Mouse (Mus musculus) brain, embryonic 14.5 days (tissue): Measurements from ENCODE around the gene Cd2bp2. TPM values are rescaled to one million over a fixed set of nuclear protein-coding genes. Genes with fewer than 3 reads are reported as not detected.

ENCODE experiments used
- DNase-seq: peaks from one replicate; pipeline ENCODE4 v3.0.0-alpha.2; 2011; ENCODE audit warnings: low read depth
- CTCF ChIP-seq: fragments of 200-500 bp; IDR thresholded peaks from 2 replicates; pipeline ENCODE4 v1.5.1; 2012; ENCODE audit warnings: inconsistent platforms, mild to moderate bottlenecking, moderate library complexity, borderline replicate concordance; ENCODE audit not compliant: insufficient read depth, insufficient read length; ENCODE audit errors: extremely low read depth
- POLR2A ChIP-seq: fragments of 200-500 bp; IDR thresholded peaks from 2 replicates; pipeline ENCODE4 v1.6.1; 2012; ENCODE audit warnings: mild to moderate bottlenecking, inconsistent platforms, borderline replicate concordance; ENCODE audit not compliant: poor library complexity, insufficient read depth, insufficient read length, severe bottlenecking; ENCODE audit errors: extremely low read depth
- polyA plus RNA-seq: library from polyadenylated mRNA; depleted of rRNA; stranded (reverse); fragments of >200 nt; gene quantifications from 2 replicates; pipeline ENCODE4 v1.2.3, GENCODE M21; 2012; rRNA removed

Gene Cd2bp2
- 108 and 117 TPM in 2 replicates for polyA plus RNA-seq

DNA sequence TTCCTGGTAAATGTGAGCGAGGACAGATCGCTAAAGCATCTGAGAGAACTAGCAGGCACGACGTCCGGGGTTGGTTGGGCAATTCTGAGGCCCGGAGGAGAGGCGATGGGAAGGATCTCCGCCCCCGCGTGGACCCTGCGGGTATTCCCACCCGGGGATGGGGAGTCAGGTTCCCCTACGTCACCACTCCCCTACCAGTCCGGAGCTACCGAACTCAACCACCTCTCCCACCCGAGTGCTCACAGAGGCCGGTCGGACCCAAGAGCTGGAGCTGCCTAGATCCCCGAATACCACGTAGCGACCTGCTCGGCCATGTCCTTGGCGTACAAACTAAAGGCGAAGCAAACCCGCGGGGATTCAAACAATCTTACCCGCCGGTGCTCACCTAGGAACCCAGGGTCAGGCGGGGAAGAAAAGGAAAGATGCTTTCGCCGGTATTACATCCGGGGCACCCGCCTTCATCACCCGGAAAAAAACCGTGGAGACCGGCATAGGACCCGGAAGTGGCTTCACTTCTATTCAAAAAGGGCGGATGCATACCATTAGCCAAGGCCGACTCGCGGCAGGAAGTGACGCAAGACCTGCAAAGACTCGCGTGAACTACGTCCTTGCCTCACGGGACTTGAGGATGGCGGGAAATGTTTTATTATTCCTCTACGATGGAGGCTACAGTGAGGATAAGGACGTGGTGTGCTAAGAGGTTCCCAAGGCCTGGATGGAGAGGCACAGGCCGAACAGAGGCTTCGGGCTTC is at the start of gene Cd2bp2:
Gene Cd2bp2, minus strand, starts transcription at position 507 of the 752 bp plus-strand sequence.
- DNase-seq: peak; percentile 99
- TF ChIP-seq CTCF (peak; percentile 41; the same call in 1 of the 2 replicates), POLR2A (peak; percentile 9; the same call in 1 of the 2 replicates)

DNA sequence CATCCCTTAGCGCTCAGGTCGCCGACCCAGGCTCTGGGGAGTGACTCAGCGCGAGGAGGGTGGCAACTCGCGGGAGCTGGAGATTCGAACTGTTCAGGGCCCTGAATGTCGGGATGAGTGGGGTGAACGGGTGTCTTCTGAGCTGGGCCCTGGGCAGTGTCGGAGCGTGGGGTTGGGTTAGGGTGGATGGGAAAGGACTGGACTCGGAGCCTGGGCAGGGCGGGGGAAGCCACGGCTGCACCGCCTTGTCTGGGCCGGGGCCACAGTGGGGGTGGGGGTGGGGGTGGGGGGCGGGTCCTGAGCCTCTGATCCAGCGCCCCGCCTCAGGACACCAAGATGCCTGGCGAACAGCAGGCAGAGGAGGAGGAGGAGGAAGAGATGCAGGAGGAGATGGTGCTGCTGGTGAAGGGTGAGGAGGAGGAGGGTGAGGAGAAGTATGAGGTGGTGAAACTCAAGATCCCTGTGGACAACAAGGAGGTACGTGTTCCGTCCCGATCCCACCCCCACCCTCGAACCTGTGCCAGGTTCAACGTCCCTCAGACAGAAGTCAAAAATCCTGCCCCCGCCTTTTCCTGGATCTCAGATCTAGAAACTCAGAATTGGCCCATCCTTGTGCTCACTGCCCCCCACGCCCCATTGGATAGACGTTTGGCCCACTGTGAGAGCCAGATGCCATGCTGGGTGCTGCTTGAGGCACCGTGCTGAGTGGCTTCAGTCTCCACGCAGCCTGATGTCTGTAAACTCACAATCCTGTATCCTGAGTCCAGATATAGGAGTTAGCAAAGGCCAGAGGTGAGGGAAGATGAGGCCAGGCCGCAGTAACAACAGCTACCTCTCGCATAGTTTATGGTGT is 49.0 kb upstream of the Cd2bp2 start:
- TF ChIP-seq POLR2A: no peak
- TF ChIP-seq CTCF: no peak
- DNase-seq: no peak

DNA sequence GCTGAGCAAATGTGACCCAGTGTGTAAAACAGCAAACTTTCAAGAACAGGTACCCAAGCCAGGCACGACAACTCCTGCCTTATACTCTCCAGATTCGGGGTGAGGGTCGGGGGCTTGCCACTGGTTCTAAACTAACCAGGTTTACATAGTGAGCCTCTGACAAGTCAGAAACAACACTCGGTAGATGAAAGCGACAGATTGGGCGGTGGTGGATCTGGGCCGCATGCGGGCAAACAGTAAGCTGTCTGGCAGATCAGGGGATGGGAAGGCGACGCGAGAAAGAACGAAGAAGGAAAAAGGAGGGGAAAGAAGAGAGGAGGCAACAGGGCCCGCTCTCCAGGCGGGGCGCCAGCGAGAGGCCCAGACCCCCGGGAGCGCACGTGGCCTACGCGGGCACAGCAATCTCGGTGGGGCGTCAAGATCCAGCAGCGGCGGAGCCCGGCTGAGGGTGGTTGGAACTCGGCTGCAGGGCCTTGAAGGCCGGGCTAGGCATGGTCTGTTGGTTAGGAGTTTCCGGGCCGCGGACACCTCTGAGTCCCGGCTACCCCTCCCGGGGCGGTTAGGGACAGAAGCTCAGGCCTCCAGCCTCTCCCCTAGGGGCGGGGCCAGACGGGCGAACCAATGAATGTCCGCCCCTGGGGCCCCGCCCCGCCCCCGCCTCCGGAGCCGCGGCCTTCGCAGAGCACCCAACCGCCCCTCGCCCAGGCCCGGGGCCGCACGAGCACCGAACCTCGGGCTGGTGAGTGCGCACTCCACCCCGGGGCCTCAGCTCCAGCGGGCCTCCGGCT is 48.2 kb upstream of the Cd2bp2 start, which contains the start of gene Zfp771:
Gene Zfp771, plus strand, starts transcription at position 405 of the 788 bp plus-strand sequence.
- peak; percentile 97 for DNase-seq

DNA sequence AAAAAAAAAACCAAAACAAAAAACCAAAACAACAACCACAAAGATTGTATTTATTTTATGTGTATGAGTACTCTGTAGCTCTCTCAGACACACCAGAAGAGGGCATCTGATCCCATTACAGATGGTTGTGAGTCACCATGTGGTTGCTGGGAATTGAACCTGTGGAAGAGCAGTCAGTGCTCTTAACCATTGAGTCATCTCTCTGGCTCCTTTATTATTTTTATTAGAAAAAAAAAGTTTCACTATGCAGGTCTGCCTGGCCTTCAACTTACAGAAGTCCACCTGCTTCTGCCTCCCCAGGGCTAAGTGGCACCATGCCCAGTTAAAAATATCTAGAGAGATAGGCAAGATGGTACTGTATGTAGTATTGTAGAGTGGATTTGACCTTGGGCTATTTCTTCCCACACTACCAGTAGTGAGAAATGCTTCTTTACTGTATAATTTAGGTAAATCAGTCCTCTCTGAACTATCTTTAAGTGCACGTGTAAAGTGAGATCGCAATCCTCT is 47.6 kb upstream of the Cd2bp2 start:
- no peak for DNase-seq
- TF ChIP-seq CTCF (no peak), POLR2A (no peak)

More for the DNA sequence above, 48.2 kb upstream of the Cd2bp2 start, which contains the start of gene Zfp771:
- peak; percentile 87; the same call in 1 of the 2 replicates for TF ChIP-seq POLR2A
- TF ChIP-seq CTCF: peak; percentile 9; the same call in 1 of the 2 replicates

DNA sequence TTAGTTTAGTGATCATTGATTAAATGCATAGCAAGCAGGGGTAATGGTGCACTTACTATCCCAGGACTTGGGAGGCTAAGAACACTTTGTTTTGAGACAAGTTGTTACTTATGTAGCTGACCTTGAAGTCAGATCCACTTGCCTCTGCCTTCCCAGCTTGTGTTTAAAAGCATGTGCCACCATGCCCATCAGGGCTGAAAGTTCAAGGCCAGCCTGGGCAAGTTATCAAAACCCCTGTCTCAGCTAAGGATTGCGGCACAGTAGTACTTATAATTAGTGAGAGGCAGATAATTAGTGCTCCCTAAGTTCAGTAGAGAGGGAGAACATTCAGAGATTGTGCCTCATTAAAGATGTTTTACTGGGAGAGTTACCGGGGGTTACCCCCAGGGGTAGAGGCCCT is 38.9 kb upstream of the Cd2bp2 start:
- no peak for DNase-seq
- TF ChIP-seq POLR2A: no peak
- TF ChIP-seq CTCF: no peak

DNA sequence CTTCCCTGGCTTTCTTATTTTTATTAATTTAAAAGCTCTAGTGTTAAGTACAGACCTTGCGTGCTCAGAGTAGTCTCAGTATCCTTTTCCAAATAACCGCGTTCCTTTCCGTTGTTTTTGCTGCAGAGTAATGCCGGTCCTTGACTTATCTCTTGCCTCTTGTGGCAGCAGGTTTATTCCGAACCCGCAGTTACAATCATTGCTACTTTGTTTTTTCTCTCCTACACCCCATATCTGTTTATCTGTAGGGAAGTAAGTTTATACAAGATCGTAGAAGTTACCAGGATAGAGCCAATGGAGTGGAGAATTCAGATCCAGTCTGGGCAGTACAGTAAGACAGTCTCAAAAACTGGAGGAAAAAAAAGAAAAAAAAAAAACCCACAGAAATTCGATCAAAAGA is 37.9 kb upstream of the Cd2bp2 start:
- TF ChIP-seq CTCF (no peak), POLR2A (no peak)
- DNase-seq: no peak

DNA sequence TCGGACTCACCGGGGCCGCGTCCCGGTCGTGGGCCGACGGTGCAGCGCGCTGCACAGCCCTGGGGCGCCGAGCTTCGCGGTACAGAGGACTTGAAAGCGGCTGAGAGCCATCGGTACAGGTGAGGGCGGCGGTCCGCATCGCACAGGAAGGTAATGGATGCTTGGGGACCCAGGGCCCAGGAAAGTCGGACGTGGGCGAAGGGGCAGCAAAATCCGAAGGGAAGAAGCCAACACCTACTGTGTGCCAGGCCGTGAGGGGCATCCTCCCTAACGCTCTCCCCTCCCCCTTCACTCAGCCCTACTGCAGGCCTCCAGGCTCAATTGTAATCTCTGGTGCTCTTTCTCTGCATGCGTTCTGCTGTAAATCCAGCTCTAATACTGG is 37.5 kb upstream of the Cd2bp2 start:
- peak; percentile 77 for DNase-seq
- TF ChIP-seq POLR2A: no peak
- no peak for TF ChIP-seq CTCF

DNA sequence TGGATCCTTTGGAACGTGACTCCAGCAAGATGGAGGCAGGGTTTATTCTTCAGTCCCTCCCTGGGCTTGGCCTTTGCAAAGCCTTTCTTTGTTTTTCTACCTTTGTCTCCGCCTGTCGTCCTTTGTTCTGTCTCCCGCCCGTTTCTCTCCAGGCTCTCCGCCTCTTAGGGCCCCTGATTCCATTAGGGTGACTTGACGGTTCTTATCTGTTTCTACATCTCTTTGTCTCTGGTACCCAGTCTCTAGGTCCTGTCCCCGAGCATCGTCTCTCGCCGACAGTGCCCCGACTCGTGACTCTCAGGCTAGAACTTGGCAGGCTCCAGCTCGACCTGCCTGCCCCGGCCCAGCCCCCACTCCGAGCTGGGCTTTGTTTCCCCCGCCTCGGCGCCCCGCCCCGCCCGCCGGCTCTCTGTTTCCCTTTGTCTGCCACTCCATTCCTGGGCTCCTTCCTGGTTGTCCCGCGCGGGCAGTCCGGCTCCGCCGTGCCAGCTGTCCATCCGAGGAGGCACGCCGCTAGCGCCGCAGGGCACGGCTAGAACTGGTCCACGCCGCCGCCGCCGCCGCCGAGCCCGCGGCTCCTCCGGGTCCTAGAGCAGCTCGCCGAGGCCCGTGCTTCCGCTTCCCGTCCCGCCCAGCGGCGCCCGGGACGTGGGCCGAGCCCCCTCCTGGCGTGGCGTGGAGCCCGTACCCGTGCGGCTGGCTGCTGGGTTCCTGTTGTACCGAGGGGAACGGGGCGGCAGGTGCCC is 36.9 kb upstream of the Cd2bp2 start, which contains the start of the genes Zfp553 and Sept1:
Gene Zfp553, plus strand, starts transcription at position 440 of the 746 bp plus-strand sequence.
Gene Sept1, minus strand, starts transcription at position 509 of the 746 bp plus-strand sequence.
- DNase-seq: peak; percentile 97
- peak; percentile 87 for TF ChIP-seq POLR2A
- no peak for TF ChIP-seq CTCF

DNA sequence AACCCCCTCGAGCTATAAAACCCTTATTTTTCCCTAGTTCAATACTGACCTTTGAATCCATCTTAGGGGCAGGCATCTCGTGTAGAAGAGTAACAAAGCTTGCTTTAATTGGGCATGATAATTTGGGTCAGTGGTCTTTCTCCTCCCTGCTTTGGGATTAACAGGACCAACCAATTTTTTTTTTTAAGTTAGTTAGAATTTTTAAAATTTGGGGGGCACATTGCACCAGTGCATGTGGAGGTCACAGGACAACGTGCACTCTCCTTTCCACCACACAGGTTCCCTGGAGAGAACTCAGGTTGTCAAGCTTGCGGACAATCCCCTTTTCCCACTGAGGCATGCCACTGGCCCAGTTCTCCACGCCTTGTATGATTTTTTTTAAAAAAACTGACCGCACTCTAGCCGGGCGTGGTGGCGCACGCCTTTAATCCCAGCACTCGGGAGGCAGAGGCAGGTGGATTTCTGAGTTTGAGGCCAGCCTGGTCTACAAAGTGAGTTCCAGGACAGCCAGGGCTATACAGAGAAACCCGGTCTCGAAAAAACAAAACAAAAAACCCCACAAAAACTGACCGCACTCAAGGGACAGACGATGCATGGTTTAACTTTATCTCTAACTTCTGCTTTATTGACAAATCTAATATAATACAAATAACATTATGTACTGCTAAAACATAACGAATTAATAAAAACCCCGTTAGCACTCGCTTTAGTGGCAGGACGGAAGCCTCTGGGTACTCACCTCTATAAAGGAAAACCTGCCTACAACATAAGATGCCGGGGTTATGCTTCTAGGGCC is 36.2 kb upstream of the Cd2bp2 start:
- TF ChIP-seq CTCF: no peak
- TF ChIP-seq POLR2A: no peak
- DNase-seq: peak; percentile 20

DNA sequence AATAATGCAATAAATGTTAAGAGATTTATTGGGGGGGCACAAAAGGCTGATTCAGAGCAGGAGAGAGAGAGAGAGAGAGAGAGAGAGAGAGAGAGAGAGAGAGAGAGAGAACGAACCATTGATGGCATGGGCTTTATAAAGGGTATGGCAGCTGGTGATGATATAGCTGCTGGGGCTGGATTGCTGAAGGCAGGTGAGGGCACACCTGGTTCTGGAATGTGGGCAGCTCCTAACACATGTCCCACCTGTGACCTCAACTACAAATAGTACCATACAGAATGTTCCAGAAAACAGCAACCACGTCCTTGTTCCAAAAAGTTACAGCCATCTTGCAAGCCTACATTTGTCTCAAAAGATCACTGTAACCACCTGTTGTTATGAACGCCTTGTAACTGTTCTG is 35.5 kb upstream of the Cd2bp2 start:
- DNase-seq: no peak

More for the DNA sequence above, 35.5 kb upstream of the Cd2bp2 start:
- no peak for TF ChIP-seq CTCF
- no peak for TF ChIP-seq POLR2A
